ENCODE assay signal across 24 mouse cellular contexts in genomic region chr19:11080934-11081333, GRCm38 (mm10). TPM values are rescaled to one million over a fixed set of nuclear protein-coding genes. Genes with fewer than 3 reads are reported as not detected.
DNase-seq lines count a peak whose midpoint lies in the region; ATAC-seq and TF ChIP-seq lines count a peak whose summit lies in the region.
"Had no signal": no experiment of that assay in that cellular context is flagged by ENCODE, and none has a peak within 500 bp of the region (broad histone marks: within the 10 kb centered on the region; RNA-seq: fewer than 3 reads in every experiment).

TSS of gene Ms4a8a (minus strand) at chr19:11081102.

- no peaks in the 10 kb centered on the region for H3K9me3 ChIP-seq in intestine, postnatal 0 days (ENCODE audit: control insufficient read depth)
- H3K9me3 ChIP-seq: embryonic facial prominence, embryonic 15.5 days; forebrain, embryonic 15.5 days; heart, embryonic 15.5 days; hindbrain, embryonic 13.5 days had no signal

- peak; percentile 92 for DNase-seq in heart, adult 11 months
- no peak for DNase-seq in heart, adult 9 months (ENCODE audit: low spot score in 2 of 2)
- no peak for DNase-seq in left cerebral cortex, adult 11 months (ENCODE audit: low spot score)
- DNase-seq in Muller cell, postnatal 12 days (ENCODE audit: inconsistent ontology term), result no peak
- DNase-seq in right cerebral cortex, adult 2 months (ENCODE audit: low spot score in 2 of 2), result no peak
- DNase-seq: adrenal gland, postnatal 14 days; cerebellum, adult 18-20 months; cerebellum, postnatal 10 days; gastrocnemius, postnatal 36 days had no signal

- H3K9ac ChIP-seq in intestine, postnatal 0 days (ENCODE audit: low read depth, low read length), result no peak within 1 kb of the TSS
- H3K9ac ChIP-seq: embryonic facial prominence, embryonic 15.5 days; forebrain, embryonic 15.5 days; heart, embryonic 15.5 days; hindbrain, embryonic 13.5 days had no signal

- peak; percentile 93 for ATAC-seq in intestine, postnatal 0 days
- ATAC-seq: activated CD4-positive, CD25-positive, alpha-beta regulatory T cell, adult 4 months; forebrain, embryonic 15.5 days; hindbrain, postnatal 0 days; Patski had no signal

- no peaks in the 10 kb centered on the region for H3K27me3 ChIP-seq in intestine, postnatal 0 days (replicated peaks; ENCODE audit: control insufficient read depth, insufficient read depth, low read length)
- no peaks in the 10 kb centered on the region for H3K27me3 ChIP-seq in small intestine, adult 2 months (ENCODE audit: control insufficient read depth, insufficient read depth, low read length)
- H3K27me3 ChIP-seq: embryonic facial prominence, embryonic 15.5 days; forebrain, embryonic 15.5 days; heart, embryonic 15.5 days; hindbrain, embryonic 13.5 days had no signal

- no peak within 1 kb of the TSS for H3K4me3 ChIP-seq in bone marrow, adult 2 months (replicated peaks; ENCODE audit: control insufficient read depth, low read depth, low read length)
- peak within 1 kb of the TSS; percentile 32 for H3K4me3 ChIP-seq in intestine, postnatal 0 days (ENCODE audit: low read depth, low read length)
- peak within 1 kb of the TSS; percentile 23; the same call in 1 of the 2 replicates for H3K4me3 ChIP-seq in small intestine, adult 2 months (ENCODE audit: low read depth, low read length)
- H3K4me3 ChIP-seq: embryonic facial prominence, embryonic 15.5 days; erythroblast, embryonic 14.5 days; forebrain, embryonic 15.5 days; heart, embryonic 15.5 days; hindbrain, embryonic 13.5 days had no signal

- H3K27ac ChIP-seq in bone marrow, adult 2 months (ENCODE audit: control insufficient read depth, insufficient read depth, low read depth, low read length, poor library complexity), result no peak within 1 kb of the TSS
- peak within 1 kb of the TSS; percentile 77 for H3K27ac ChIP-seq in intestine, postnatal 0 days (ENCODE audit: low read depth, low read length)
- H3K27ac ChIP-seq in small intestine, adult 2 months (ENCODE audit: insufficient read depth, low read depth, low read length), result peak within 1 kb of the TSS; percentile 88
- H3K27ac ChIP-seq: embryonic facial prominence, embryonic 15.5 days; forebrain, embryonic 15.5 days; heart, embryonic 15.5 days; hindbrain, embryonic 13.5 days; hindbrain, postnatal 0 days had no signal

- H3K4me2 ChIP-seq in intestine, postnatal 0 days (replicated peaks; ENCODE audit: low read depth), result peak within 1 kb of the TSS; percentile 54
- H3K4me2 ChIP-seq: embryonic facial prominence, embryonic 15.5 days; forebrain, embryonic 15.5 days; heart, embryonic 11.5 days; heart, embryonic 15.5 days; hindbrain, embryonic 13.5 days had no signal

- no peaks in the 10 kb centered on the region for H3K4me1 ChIP-seq in bone marrow, adult 2 months (ENCODE audit: control insufficient read depth, insufficient read depth, low read length)
- no peaks in the 10 kb centered on the region for H3K4me1 ChIP-seq in intestine, postnatal 0 days (replicated peaks; ENCODE audit: control insufficient read depth, insufficient read depth, low read length)
- H3K4me1 ChIP-seq in small intestine, adult 2 months (ENCODE audit: control insufficient read depth, insufficient read depth, insufficient read length, low read length), result peaks cover 9% of the 10 kb centered on the region
- H3K4me1 ChIP-seq: embryonic facial prominence, embryonic 15.5 days; forebrain, embryonic 15.5 days; heart, embryonic 15.5 days; hindbrain, embryonic 13.5 days had no signal

- no peak for TF ChIP-seq POLR2A in bone marrow, adult 2 months (IDR thresholded peaks at IDR 0.05; ENCODE audit: borderline replicate concordance, control insufficient read depth, low read depth, low read length)
- peak; percentile 41; the same call in 1 of the 2 replicates for TF ChIP-seq POLR2A in small intestine, adult 2 months (IDR thresholded peaks at IDR 0.05; ENCODE audit: low read depth, low read length)

- no peaks in the 10 kb centered on the region for H3K36me3 ChIP-seq in intestine, postnatal 0 days (ENCODE audit: control insufficient read depth, insufficient read depth)
- H3K36me3 ChIP-seq in small intestine, adult 2 months (ENCODE audit: control insufficient read depth, insufficient read depth, low read length), result peaks cover 20% of the 10 kb centered on the region
- H3K36me3 ChIP-seq: embryonic facial prominence, embryonic 15.5 days; forebrain, embryonic 15.5 days; heart, embryonic 15.5 days; hindbrain, embryonic 13.5 days had no signal

- 78% methylated on average over 4 of the region's 4 CpGs for WGBS in bone marrow, adult 2 months
- WGBS in intestine, postnatal 0 days, result 34% methylated on average over 4 of the region's 4 CpGs
- WGBS in small intestine, adult 2 months, result 24% methylated on average over 4 of the region's 4 CpGs

- no peak for TF ChIP-seq CTCF in bone marrow, adult 2 months (IDR thresholded peaks at IDR 0.05; ENCODE audit: control insufficient read depth, insufficient read depth, low read length)
- no peak for TF ChIP-seq CTCF in intestine, postnatal 0 days (IDR thresholded peaks at IDR 0.05; ENCODE audit: low read depth)
- TF ChIP-seq CTCF in small intestine, adult 2 months (IDR thresholded peaks at IDR 0.05; ENCODE audit: extremely low read depth, insufficient read length, insufficient replicate concordance, low read depth, low read length), result no peak

RNA-seq across cellular contexts. Expression of gene Ms4a8a, which starts in this region (rescaled TPM):
- 7.3 and 12.7 TPM in 2 replicates for polyA plus RNA-seq in bone marrow, adult 2 months (2011; ENCODE audit: insufficient read depth, insufficient read length, low replicate concordance, missing spikeins)
- polyA plus RNA-seq in intestine, postnatal 0 days (2015; fragmentation: Nextera tagmentation; extraction: Ambion mirVana), result 66.9 and 75.7 TPM in 2 replicates
- polyA plus RNA-seq in small intestine, adult 2 months (2012; rRNA removed), result 173 and 417 TPM in 2 replicates
- polyA plus RNA-seq: activated CD4-positive, CD25-positive, alpha-beta regulatory T cell, adult 4 months; C2C12; embryonic facial prominence, embryonic 11.5 days; embryonic facial prominence, embryonic 15.5 days; erythroblast, embryonic 14.5 days; forebrain, embryonic 11.5 days; forebrain, embryonic 15.5 days; heart, embryonic 11.5 days; hindbrain, embryonic 13.5 days; hindbrain, postnatal 0 days; Patski had no signal
